Mouse (Mus musculus) lung, postnatal 0 days (tissue): ENCODE results near the gene Notch3.

ENCODE experiments used
- CTCF ChIP-seq: IDR thresholded peaks from 2 replicates; pipeline ENCODE4 v1.5.1; 2016; ENCODE audit warnings: antibody characterized with exemption, mild to moderate bottlenecking
- EP300 ChIP-seq: IDR thresholded peaks from 2 replicates; pipeline ENCODE4 v1.6.1; 2016; ENCODE audit warnings: antibody characterized with exemption, mild to moderate bottlenecking, control low read depth

DNA sequence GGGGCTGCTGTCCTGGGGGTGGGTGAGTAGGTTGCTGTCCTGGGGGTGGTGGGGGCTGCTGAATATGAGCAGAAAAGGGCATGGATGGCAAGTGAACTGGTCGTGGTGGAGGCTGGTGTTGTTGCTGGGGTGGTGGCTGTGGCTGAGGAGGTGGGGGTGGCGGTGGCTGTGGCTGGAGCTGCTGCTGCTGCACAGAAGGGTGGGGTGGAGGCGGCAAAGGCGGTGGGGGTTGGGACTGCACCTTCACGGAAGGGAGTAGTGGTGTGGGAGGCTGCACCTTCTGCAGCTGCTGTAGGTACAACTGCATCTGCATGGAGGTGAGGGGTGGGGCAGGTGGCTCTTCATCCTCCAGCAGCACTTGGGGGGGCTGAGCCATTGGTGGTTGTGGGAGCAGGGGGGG, 34.4 kb upstream of the Notch3 start:
- no peak for TF ChIP-seq CTCF
- TF ChIP-seq EP300: no peak
